Mouse (Mus musculus) layer of hippocampus, postnatal 10 days (tissue): ENCODE data around the gene Upp2. TPM values are rescaled to one million over a fixed set of nuclear protein-coding genes. Genes with fewer than 3 reads are reported as not detected.
A peak's percentile ranks its signal among the peaks of the same experiment; 100 is the strongest.

ENCODE experiments used
- DNase-seq, 2 experiments: peaks; one replicate each; pipeline ENCODE4 v3.0.0; 2021; ENCODE audit warnings: low spot score in 2 of 2
- long read RNA-seq: library from polyadenylated mRNA; stranded (forward); transcript quantifications from one replicate; pipeline ENCODE4 v2.0.0, GENCODE M21; 2023
- total RNA-seq, 2 experiments: library from RNA; stranded (reverse); gene quantifications; 2 replicates each; pipeline ENCODE4 v1.2.3; 2021

Gene Upp2
- 10 to 100 TPM; 15.0 to 18.2 TPM for total RNA-seq
- long read RNA-seq, transcript Upp2-206 (2 exons, 690 nt), result major isoform, 8 of 19 reads
- long read RNA-seq, partial matches to known transcripts, result 1 of 19 reads
- long read RNA-seq, other reads (novel, unspliced or antisense), result 9 of 19 reads

DNA sequence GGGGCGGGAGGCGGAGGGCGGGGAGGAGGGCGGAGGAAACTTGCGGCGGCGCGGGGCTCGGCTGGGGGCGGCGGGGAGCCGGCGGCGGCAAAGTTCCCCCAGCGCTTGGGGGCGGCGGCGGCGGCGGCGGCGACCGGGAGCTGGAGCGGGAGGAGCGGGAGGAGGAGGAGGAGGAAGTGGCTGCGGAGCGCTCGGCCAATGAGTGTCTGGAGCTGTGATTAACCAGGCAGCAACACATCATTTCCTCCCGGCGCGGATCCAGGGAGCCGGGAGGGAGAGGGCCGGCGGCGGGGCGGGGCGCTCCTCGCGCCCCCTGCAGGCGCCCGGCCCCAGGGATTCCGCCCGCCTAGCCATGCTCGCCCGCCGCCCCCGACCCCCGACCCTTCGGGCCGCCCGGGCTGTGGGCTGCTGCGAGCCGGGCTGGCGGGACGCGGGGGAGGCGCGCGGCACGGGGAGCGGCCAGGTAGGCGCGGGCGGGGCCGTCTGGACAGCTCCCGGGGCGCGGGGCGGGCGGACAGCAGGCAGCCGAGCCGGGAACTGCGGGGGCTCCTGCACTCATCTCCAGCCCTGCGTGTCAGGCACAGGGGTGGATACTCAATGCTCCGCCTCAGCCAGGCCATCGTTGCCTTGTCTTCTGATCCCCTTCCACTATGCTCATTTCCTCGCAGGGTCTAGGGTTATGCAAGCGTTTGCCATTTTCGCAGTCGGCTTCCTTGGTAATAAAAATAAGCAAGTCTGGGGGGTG is at the start of gene Upp2, which contains the start of gene Acvr1:
TSS of gene Upp2 (plus strand) at position 233 of the 745 bp plus-strand sequence.
TSS of gene Acvr1 (minus strand) at position 92 of the 745 bp plus-strand sequence.
- DNase-seq, result peak; percentile 84 to 91

- no peak for DNase-seq
These were observed 48.6 kb upstream of the Upp2 start for GRCm38 (mm10) chr2:58518517-58518916.

DNA sequence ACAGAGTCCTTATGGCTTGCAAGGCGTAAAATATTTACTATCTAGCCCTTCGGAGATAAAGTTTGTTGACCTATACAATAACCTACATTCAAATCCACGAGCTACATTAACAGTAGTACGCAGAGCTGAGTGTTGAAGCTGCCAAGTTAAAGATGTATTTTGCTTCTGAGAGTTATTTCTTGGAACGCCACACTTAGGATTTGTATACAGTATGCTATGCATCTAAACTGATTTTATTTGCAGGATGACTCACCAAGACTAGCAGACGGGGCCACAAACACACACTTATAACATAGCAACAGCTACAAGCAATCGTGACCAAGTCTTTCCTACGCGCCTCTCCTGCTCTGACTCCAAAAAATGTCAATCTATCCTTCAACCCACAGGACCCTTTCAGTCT is 46.4 kb upstream of the Upp2 start:
- DNase-seq, result no peak

DNA sequence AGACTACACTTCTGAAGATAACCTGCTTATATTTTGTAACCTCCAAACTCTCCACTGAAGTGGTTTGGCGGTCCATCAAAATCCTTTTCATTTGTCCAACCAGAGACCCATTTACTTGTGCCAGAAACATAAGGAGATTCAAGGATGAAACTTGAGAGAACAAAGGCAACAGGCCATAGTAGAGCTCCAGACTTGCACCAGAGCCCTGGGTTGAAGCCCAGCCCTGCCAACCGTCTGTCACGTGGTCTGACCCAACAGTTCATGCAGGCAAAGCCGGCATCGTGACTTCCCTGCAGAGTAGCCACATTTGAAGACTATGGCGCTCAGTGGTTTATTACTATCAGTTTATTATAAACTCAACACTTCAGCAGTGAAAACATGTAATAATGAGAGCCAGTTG is 45.5 kb upstream of the Upp2 start:
- no peak for DNase-seq

- DNase-seq, result no peak
These were observed 44.0 kb upstream of the Upp2 start for GRCm38 (mm10) chr2:58523097-58523496.

DNA sequence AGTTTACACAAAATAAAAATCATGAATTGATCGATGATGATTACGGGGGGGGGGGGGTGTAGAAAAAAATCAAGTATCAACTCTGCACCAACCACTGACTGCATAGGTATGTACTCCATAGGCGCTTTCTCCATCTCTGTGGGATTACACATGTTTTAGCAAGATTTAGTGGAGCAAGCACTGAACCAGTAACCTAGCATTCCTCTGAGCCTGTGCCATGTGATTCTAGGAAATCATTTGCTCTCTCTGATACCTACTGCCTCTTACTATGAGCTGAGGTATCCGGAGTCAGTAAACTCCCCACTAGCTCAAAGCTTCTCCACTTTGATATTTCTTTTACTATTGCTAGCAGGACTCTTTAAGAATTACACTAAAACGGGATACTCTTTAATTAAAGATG is 43.2 kb upstream of the Upp2 start:
- no peak for DNase-seq

GRCm38 (mm10) chr2:58524356-58524755 is 42.7 kb upstream of the Upp2 start:
- DNase-seq, result no peak

DNA sequence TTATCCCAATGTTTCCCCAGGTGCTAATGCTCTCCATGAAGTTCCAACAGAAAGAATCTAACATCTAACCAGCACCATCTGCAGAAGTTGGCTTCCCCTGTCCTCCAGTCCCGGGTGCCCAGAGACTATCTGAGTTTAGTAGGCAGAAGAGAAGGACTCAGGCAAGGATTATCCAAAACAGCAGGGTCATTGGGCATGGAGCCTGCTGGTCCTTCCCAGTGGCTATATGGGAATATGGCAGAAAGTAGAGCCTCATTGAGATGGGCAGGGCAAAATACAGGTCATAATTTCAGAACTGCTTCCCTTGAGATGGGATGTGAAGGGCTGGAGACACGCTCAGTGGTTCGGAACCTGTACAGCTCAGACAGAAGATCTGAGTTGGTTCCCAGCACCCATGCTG is 39.3 kb upstream of the Upp2 start:
- no peak for DNase-seq

DNA sequence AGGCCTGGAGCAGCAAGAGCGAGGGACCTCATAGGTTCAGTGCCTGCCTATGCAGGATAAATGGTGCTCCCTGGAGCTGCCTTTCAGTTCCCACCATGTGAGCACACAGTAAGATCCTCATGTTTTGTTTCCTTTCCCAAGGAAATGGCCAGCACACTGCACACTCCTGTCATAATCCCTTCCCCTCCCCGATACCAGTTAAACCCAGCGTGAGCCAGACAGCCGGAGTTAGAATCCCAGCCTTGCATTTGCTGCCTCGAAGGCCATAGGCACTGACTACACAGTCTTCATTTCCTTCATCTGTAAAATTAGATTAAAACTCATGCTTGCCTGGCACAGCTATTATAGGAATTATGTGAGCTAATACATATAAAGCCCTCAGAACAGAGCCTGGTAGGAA is 37.7 kb upstream of the Upp2 start:
- no peak for DNase-seq

GRCm38 (mm10) chr2:58529860-58530440 is 37.1 kb upstream of the Upp2 start:
- no peak for DNase-seq

GRCm38 (mm10) chr2:58530521-58530920 is 36.6 kb upstream of the Upp2 start:
- DNase-seq, result no peak

- peak; percentile 81 to 82 for DNase-seq
These were observed 34.7 kb upstream of the Upp2 start for GRCm38 (mm10) chr2:58532260-58532850.

DNA sequence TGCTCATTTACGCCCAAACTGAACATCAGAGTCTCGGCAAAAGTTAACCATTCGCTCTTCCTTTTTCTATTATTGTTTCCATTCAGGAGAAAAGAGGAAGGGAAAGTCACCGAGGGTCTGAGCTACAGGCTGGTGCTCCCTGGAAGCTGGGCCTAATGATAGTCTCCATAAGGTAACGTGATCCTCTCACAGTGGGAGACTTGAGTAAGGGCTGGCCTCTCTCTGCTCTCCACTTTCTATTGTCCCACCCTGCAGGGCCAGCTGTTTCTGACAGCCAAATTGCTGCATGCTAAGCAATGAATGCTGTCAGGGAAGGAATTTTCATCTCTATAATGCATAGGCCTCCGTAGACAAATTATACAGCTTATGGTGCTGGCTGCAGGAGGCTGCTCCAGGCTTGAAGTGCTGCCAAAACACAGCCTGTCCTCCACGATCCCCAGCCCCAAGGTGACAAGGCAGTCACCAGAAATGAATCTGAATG is 33.5 kb upstream of the Upp2 start:
- no peak for DNase-seq

DNA sequence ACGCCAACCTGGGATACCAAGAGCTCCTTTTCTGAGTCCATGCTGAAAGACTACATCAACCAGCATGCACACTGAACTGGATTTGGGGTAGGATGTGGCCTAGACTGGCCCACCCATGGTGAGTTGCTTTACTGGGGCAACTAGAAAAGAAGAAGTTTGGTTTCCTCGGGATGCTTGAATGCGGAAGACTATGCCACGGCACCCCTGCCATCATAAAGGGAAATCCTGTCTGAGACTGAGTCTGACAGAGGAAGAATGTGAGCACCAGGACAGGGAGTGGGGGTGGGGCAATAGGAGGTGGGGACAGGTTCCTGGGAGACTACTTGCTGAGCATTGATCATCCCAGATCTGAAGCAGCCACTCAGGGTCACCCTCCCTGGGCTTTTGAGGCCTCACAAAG is 32.7 kb upstream of the Upp2 start:
- DNase-seq, result no peak

- no peak for DNase-seq
These were observed 31.9 kb upstream of the Upp2 start for GRCm38 (mm10) chr2:58535233-58535632.

GRCm38 (mm10) chr2:58536796-58537195 is 30.3 kb upstream of the Upp2 start:
- no peak for DNase-seq

GRCm38 (mm10) chr2:58538196-58538595 is 28.9 kb upstream of the Upp2 start:
- no peak for DNase-seq

- no peak for DNase-seq
These were observed 23.8 kb upstream of the Upp2 start for GRCm38 (mm10) chr2:58543252-58543651.

GRCm38 (mm10) chr2:58544368-58544767 is 22.7 kb upstream of the Upp2 start:
- DNase-seq, result no peak

DNA sequence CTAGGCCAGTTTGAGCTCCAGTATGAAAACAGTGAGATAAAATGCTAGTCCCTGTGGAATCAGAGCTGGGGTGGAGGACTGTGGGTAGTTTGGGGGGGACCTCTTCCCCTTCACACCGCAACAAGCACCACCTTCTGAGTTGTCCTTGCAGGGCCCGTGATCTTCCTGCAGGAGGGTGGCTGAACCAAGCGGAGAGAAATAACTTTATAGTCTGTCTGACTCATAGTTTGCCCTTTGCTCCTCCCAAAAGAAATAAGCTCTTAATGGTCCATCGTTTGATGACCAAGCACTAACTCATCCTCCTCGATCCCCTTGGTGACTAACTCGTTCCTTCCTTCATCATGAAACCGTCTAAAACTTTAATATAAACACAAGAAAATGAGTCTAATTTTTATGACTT is 20.8 kb upstream of the Upp2 start:
- no peak for DNase-seq

DNA sequence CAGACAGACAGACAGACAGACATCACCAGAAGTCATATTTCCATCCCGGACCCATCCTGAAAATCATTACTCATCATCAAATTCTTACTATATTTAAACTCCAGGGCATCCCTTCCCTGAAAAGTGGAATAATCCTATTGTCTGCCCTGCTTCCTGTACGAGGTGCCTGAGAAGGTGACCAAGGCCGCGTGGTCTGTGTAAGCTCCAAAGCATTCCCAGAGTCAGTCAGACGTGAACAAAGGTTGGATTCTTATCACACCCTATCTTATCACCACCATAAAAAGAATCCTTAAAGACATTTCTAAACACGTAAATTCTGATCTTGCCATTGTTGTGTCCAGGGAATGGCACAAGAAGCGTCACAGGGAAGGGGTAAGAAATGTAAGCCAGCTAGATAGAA is 18.2 kb upstream of the Upp2 start:
- DNase-seq, result no peak

DNA sequence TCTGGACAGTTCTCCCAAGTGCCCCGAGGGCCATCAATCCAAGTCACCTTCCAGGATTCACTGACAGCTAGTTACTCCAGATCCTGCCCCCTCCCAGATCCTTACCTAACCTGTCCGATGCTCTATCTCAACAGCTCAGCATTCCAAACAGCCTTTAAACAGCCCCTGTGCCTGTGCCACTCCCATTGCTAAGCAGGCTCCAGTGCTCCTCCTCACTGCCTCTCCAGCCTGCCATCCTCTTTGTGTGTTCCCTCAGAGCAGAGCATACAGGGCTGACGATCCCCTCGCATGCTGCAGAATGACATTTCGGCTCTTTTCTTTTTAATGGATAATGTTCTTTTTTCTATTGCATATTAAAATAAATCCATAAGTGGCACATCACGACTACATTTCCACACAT is 17.1 kb upstream of the Upp2 start:
- DNase-seq, result no peak
